Mouse (Mus musculus) erythroblast, embryonic 14.5 days (primary cell): Measurements from ENCODE around the gene Eaf1.

Source experiments
- GATA1 ChIP-seq: IDR thresholded peaks from 2 replicates; pipeline ENCODE4 v1.6.1; 2012; ENCODE audit warnings: low read length, inconsistent platforms, mixed read lengths
- TAL1 ChIP-seq: IDR thresholded peaks from 3 replicates; pipeline ENCODE4 v1.6.1; 2012; ENCODE audit warnings: low read length, inconsistent platforms, mixed read lengths

DNA sequence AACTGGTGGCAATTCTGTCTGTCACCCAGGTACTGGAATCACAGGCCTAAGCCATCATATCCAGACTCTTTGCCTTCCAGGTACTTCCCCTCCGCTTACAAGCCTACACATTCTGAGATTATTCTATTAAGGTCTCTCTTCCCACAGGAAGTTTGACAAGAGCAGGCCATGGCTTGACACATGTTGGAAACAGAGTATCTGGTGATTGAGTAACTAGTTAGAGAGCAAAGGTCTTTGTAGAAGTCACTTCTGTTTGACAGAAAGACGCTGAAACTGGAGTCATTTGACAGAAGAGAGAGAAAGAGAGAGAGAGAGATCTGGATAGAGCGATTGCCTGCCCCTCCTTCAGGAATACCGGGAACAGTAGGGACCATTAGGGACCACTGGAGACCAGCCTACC lies 36.6 kb downstream of the Eaf1 start:
- TF ChIP-seq GATA1 (no peak), TAL1 (no peak)
